Mouse (Mus musculus): Measurements from ENCODE around the gene Tac4. TPM values are rescaled to one million over a fixed set of nuclear protein-coding genes. Genes with fewer than 3 reads are reported as not detected.

Tac4 gene
- polyA plus RNA-seq, 1 experiment from 2014 or later, result 0.20 TPM

GRCm38 (mm10) chr11:95266540-95267245 is 5.4 kb downstream of the Tac4 start:
- no peaks in the 10 kb centered on the region for H3K27me3 ChIP-seq (ENCODE audit: control insufficient read depth, insufficient read depth, low read length)
- no peak overlapping the region for H3K9ac ChIP-seq (ENCODE audit: low read length)
- H3K9me3 ChIP-seq (ENCODE audit: control insufficient read depth, low read length), result no peaks in the 10 kb centered on the region
- ATAC-seq (ENCODE audit: insufficient number of reproducible peaks, low FRiP score, low TSS enrichment, low read depth) (no peak), DNase-seq (ENCODE audit: low spot score) (no peak)
- H3K4me2 ChIP-seq (ENCODE audit: low read depth, severe bottlenecking), result no peak overlapping the region
- H3K4me1 ChIP-seq (ENCODE audit: control insufficient read depth, insufficient read depth, low read length), result no peaks in the 10 kb centered on the region; the same call in 1 of the 2 replicates
- H3K4me3 ChIP-seq (ENCODE audit: low read depth, low read length), result no peak overlapping the region
- 48% methylated on average over 6 of the region's 6 CpGs for WGBS
- no peak overlapping the region for H3K27ac ChIP-seq (replicated peaks; ENCODE audit: low read depth, low read length)
- H3K36me3 ChIP-seq (ENCODE audit: control insufficient read depth, insufficient read depth, low read length), result peaks cover 13% of the 10 kb centered on the region

GRCm38 (mm10) chr11:95273661-95274060 is 12.3 kb downstream of the Tac4 start:
- no peak for ATAC-seq (ENCODE audit: insufficient number of reproducible peaks, low FRiP score, low TSS enrichment, low read depth)
- no peak overlapping the region for H3K27ac ChIP-seq (replicated peaks; ENCODE audit: low read depth, low read length)
- WGBS, result 92% methylated on average over 5 of the region's 5 CpGs
- no peak for DNase-seq (ENCODE audit: low spot score)
- H3K9me3 ChIP-seq (ENCODE audit: control insufficient read depth, low read length), result no peaks in the 10 kb centered on the region
- H3K4me3 ChIP-seq (ENCODE audit: low read depth, low read length), result no peak overlapping the region
- H3K36me3 ChIP-seq (ENCODE audit: control insufficient read depth, insufficient read depth, low read length), result peaks cover 38% of the 10 kb centered on the region
- H3K4me2 ChIP-seq (ENCODE audit: low read depth, severe bottlenecking), result no peak overlapping the region
- no peak overlapping the region for H3K9ac ChIP-seq (ENCODE audit: low read length)
- no peaks in the 10 kb centered on the region for H3K4me1 ChIP-seq (ENCODE audit: control insufficient read depth, insufficient read depth, low read length)
- no peaks in the 10 kb centered on the region for H3K27me3 ChIP-seq (ENCODE audit: control insufficient read depth, insufficient read depth, low read length)

- no peaks in the 10 kb centered on the region for H3K4me1 ChIP-seq (ENCODE audit: control insufficient read depth, insufficient read depth, low read length)
- H3K9ac ChIP-seq (ENCODE audit: low read length), result no peak overlapping the region
- H3K4me3 ChIP-seq (ENCODE audit: low read depth, low read length), result no peak overlapping the region
- ATAC-seq (ENCODE audit: insufficient number of reproducible peaks, low FRiP score, low TSS enrichment, low read depth) (no peak), DNase-seq (ENCODE audit: low spot score) (no peak)
- H3K27ac ChIP-seq (replicated peaks; ENCODE audit: low read depth, low read length), result no peak overlapping the region
- peaks cover 38% of the 10 kb centered on the region for H3K36me3 ChIP-seq (ENCODE audit: control insufficient read depth, insufficient read depth, low read length)
- no peaks in the 10 kb centered on the region for H3K27me3 ChIP-seq (ENCODE audit: control insufficient read depth, insufficient read depth, low read length)
- no peak overlapping the region for H3K4me2 ChIP-seq (ENCODE audit: low read depth, severe bottlenecking)
- no peaks in the 10 kb centered on the region for H3K9me3 ChIP-seq (ENCODE audit: control insufficient read depth, low read length)
- WGBS, result 89% methylated on average over 3 of the region's 3 CpGs
Measured at GRCm38 (mm10) chr11:95274613-95275012, 13.3 kb downstream of the Tac4 start.

- Histone ChIP-seq H3K27ac (replicated peaks; ENCODE audit: low read depth, low read length) (no peak overlapping the region), H3K4me3 (ENCODE audit: low read depth, low read length) (no peak overlapping the region), H3K9ac (ENCODE audit: low read length) (no peak overlapping the region), H3K36me3 (ENCODE audit: control insufficient read depth, insufficient read depth, low read length) (peaks cover 44% of the 10 kb centered on the region), H3K4me1 (ENCODE audit: control insufficient read depth, insufficient read depth, low read length) (no peaks in the 10 kb centered on the region), H3K9me3 (ENCODE audit: control insufficient read depth, low read length) (no peaks in the 10 kb centered on the region), H3K27me3 (ENCODE audit: control insufficient read depth, insufficient read depth, low read length) (no peaks in the 10 kb centered on the region), H3K4me2 (ENCODE audit: low read depth, severe bottlenecking) (no peak overlapping the region)
- 92% methylated on average over 6 of the region's 6 CpGs for WGBS
- DNase-seq (ENCODE audit: low spot score) (no peak), ATAC-seq (ENCODE audit: insufficient number of reproducible peaks, low FRiP score, low TSS enrichment, low read depth) (no peak)
Measured at GRCm38 (mm10) chr11:95276056-95276455, 14.7 kb downstream of the Tac4 start.

- H3K9ac ChIP-seq (ENCODE audit: low read length), result no peak overlapping the region
- no peak overlapping the region for H3K27ac ChIP-seq (replicated peaks; ENCODE audit: low read depth, low read length)
- ATAC-seq (ENCODE audit: insufficient number of reproducible peaks, low FRiP score, low TSS enrichment, low read depth), result no peak
- H3K36me3 ChIP-seq (ENCODE audit: control insufficient read depth, insufficient read depth, low read length), result peaks cover 34% of the 10 kb centered on the region; the same call in 1 of the 2 replicates
- H3K9me3 ChIP-seq (ENCODE audit: control insufficient read depth, low read length), result no peaks in the 10 kb centered on the region
- H3K4me3 ChIP-seq (ENCODE audit: low read depth, low read length), result no peak overlapping the region
- H3K27me3 ChIP-seq (ENCODE audit: control insufficient read depth, insufficient read depth, low read length), result no peaks in the 10 kb centered on the region
- no peaks in the 10 kb centered on the region for H3K4me1 ChIP-seq (ENCODE audit: control insufficient read depth, insufficient read depth, low read length)
- WGBS, result 88% methylated on average over 4 of the region's 4 CpGs
- H3K4me2 ChIP-seq (ENCODE audit: low read depth, severe bottlenecking), result no peak overlapping the region
- DNase-seq (ENCODE audit: low spot score), result no peak
Measured at GRCm38 (mm10) chr11:95279061-95279659, 17.8 kb downstream of the Tac4 start.

- Histone ChIP-seq H3K27me3 (ENCODE audit: control insufficient read depth, insufficient read depth, low read length) (no peaks in the 10 kb centered on the region), H3K9ac (ENCODE audit: low read length) (no peak overlapping the region), H3K9me3 (ENCODE audit: control insufficient read depth, low read length) (no peaks in the 10 kb centered on the region), H3K36me3 (ENCODE audit: control insufficient read depth, insufficient read depth, low read length) (peaks cover 30% of the 10 kb centered on the region; the same call in 1 of the 2 replicates), H3K4me2 (ENCODE audit: low read depth, severe bottlenecking) (no peak overlapping the region), H3K4me3 (ENCODE audit: low read depth, low read length) (no peak overlapping the region), H3K27ac (replicated peaks; ENCODE audit: low read depth, low read length) (no peak overlapping the region), H3K4me1 (ENCODE audit: control insufficient read depth, insufficient read depth, low read length) (no peaks in the 10 kb centered on the region)
- ATAC-seq (ENCODE audit: insufficient number of reproducible peaks, low FRiP score, low TSS enrichment, low read depth) (no peak), DNase-seq (ENCODE audit: low spot score) (no peak)
- 97% methylated on average over 5 of the region's 5 CpGs for WGBS
Measured at GRCm38 (mm10) chr11:95282331-95282730, 21.0 kb downstream of the Tac4 start.

- Histone ChIP-seq H3K36me3 (ENCODE audit: control insufficient read depth, insufficient read depth, low read length) (peaks cover 33% of the 10 kb centered on the region), H3K4me2 (ENCODE audit: low read depth, severe bottlenecking) (no peak overlapping the region), H3K9me3 (ENCODE audit: control insufficient read depth, low read length) (no peaks in the 10 kb centered on the region), H3K4me1 (ENCODE audit: control insufficient read depth, insufficient read depth, low read length) (no peaks in the 10 kb centered on the region), H3K27me3 (ENCODE audit: control insufficient read depth, insufficient read depth, low read length) (no peaks in the 10 kb centered on the region), H3K4me3 (ENCODE audit: low read depth, low read length) (no peak overlapping the region), H3K9ac (ENCODE audit: low read length) (no peak overlapping the region), H3K27ac (replicated peaks; ENCODE audit: low read depth, low read length) (no peak overlapping the region)
- DNase-seq (ENCODE audit: low spot score) (no peak), ATAC-seq (ENCODE audit: insufficient number of reproducible peaks, low FRiP score, low TSS enrichment, low read depth) (no peak)
- WGBS, result 82% methylated on average over 4 of the region's 4 CpGs
Measured at GRCm38 (mm10) chr11:95291998-95292397, 30.7 kb downstream of the Tac4 start.

GRCm38 (mm10) chr11:95293017-95293624 is 31.8 kb downstream of the Tac4 start:
- Histone ChIP-seq H3K4me2 (ENCODE audit: low read depth, severe bottlenecking) (no peak overlapping the region), H3K27ac (replicated peaks; ENCODE audit: low read depth, low read length) (no peak overlapping the region), H3K9ac (ENCODE audit: low read length) (no peak overlapping the region), H3K9me3 (ENCODE audit: control insufficient read depth, low read length) (no peaks in the 10 kb centered on the region), H3K4me3 (ENCODE audit: low read depth, low read length) (no peak overlapping the region), H3K36me3 (ENCODE audit: control insufficient read depth, insufficient read depth, low read length) (peaks cover 31% of the 10 kb centered on the region), H3K27me3 (ENCODE audit: control insufficient read depth, insufficient read depth, low read length) (no peaks in the 10 kb centered on the region), H3K4me1 (ENCODE audit: control insufficient read depth, insufficient read depth, low read length) (no peaks in the 10 kb centered on the region)
- ATAC-seq (ENCODE audit: insufficient number of reproducible peaks, low FRiP score, low TSS enrichment, low read depth) (no peak), DNase-seq (ENCODE audit: low spot score) (no peak)
- 89% methylated on average over 8 of the region's 8 CpGs for WGBS

Measured in limb, embryonic 11.5 days (tissue).